Mouse (Mus musculus): ENCODE results near the gene Kl. TPM values are rescaled to one million over a fixed set of nuclear protein-coding genes. Genes with fewer than 3 reads are reported as not detected.

Gene Kl
- polyA plus RNA-seq, 1 experiment: not detected

GRCm38 (mm10) chr5:150929406-150929805 lies 23.0 kb upstream of the Kl start:
- Histone ChIP-seq H3K4me3 (no peak overlapping the region), H3K4me2 (ENCODE audit: low read depth) (no peak overlapping the region)
- no peak for TF ChIP-seq TCF12 (IDR thresholded peaks at IDR 0.05; ENCODE audit: insufficient read depth, poor library complexity, severe bottlenecking)
- TF ChIP-seq SRF (IDR thresholded peaks at IDR 0.05; ENCODE audit: control insufficient read depth, insufficient read length, low read depth): no peak
- TF ChIP-seq POLR2AphosphoS2 (IDR thresholded peaks at IDR 0.05; ENCODE audit: insufficient read length, low read depth): no peak
- TF ChIP-seq MYOD1 (IDR thresholded peaks at IDR 0.05; ENCODE audit: control insufficient read depth in 1 of 3, insufficient read length in 2 of 3, low read depth in 2 of 3): no peak
- TF ChIP-seq E2F4 (IDR thresholded peaks at IDR 0.05; ENCODE audit: insufficient read depth): no peak
- no peak for TF ChIP-seq MYOG (IDR thresholded peaks at IDR 0.05; ENCODE audit: control insufficient read depth in 1 of 3, insufficient read depth in 1 of 3, insufficient read length in 2 of 3, low read depth in 2 of 3)

GRCm38 (mm10) chr5:150932596-150932995 lies 19.8 kb upstream of the Kl start:
- Histone ChIP-seq H3K79me2 (ENCODE audit: control insufficient read depth, insufficient read depth) (no peaks in the 10 kb centered on the region), H3K4me3 (no peak overlapping the region), H3ac (ENCODE audit: control insufficient read depth, insufficient read length) (no peak overlapping the region), H3K4me2 (ENCODE audit: low read depth) (peak overlapping the region; percentile 18), H3K27me3 (ENCODE audit: control insufficient read depth, insufficient read depth, insufficient read length) (no peaks in the 10 kb centered on the region), H3K36me3 (ENCODE audit: control insufficient read depth, insufficient read depth) (no peaks in the 10 kb centered on the region)
- TF ChIP-seq TCF12 (IDR thresholded peaks at IDR 0.05; ENCODE audit: insufficient read depth, poor library complexity, severe bottlenecking) (no peak), CEBPB (IDR thresholded peaks at IDR 0.05; ENCODE audit: insufficient read depth, poor library complexity, severe bottlenecking) (no peak), USF1 (IDR thresholded peaks at IDR 0.05; ENCODE audit: low read depth) (no peak)

More at GRCm38 (mm10) chr5:150929406-150929805, 23.0 kb upstream of the Kl start:
- Histone ChIP-seq H3ac (ENCODE audit: control insufficient read depth, insufficient read length) (no peak overlapping the region), H3K27me3 (ENCODE audit: control insufficient read depth, insufficient read depth, insufficient read length) (no peaks in the 10 kb centered on the region), H3K36me3 (ENCODE audit: control insufficient read depth, insufficient read depth) (no peaks in the 10 kb centered on the region), H3K79me2 (ENCODE audit: control insufficient read depth, insufficient read depth) (no peaks in the 10 kb centered on the region)

GRCm38 (mm10) chr5:150936213-150936612 lies 16.2 kb upstream of the Kl start:
- Histone ChIP-seq H3K4me3 (no peak overlapping the region), H3K27me3 (ENCODE audit: control insufficient read depth, insufficient read depth, insufficient read length) (no peaks in the 10 kb centered on the region)

GRCm38 (mm10) chr5:150936807-150937206 lies 15.6 kb upstream of the Kl start:
- no peak overlapping the region for H3K4me3 ChIP-seq
- H3K79me2 ChIP-seq (ENCODE audit: control insufficient read depth, insufficient read depth): no peaks in the 10 kb centered on the region
- no peak overlapping the region for H3ac ChIP-seq (ENCODE audit: control insufficient read depth, insufficient read length)
- no peaks in the 10 kb centered on the region for H3K36me3 ChIP-seq (ENCODE audit: control insufficient read depth, insufficient read depth)
- no peaks in the 10 kb centered on the region for H3K27me3 ChIP-seq (ENCODE audit: control insufficient read depth, insufficient read depth, insufficient read length)
- no peak for TF ChIP-seq TCF12 (IDR thresholded peaks at IDR 0.05; ENCODE audit: insufficient read depth, poor library complexity, severe bottlenecking)
- no peak for TF ChIP-seq CEBPB (IDR thresholded peaks at IDR 0.05; ENCODE audit: insufficient read depth, poor library complexity, severe bottlenecking)
- no peak for TF ChIP-seq POLR2A (IDR thresholded peaks at IDR 0.05; ENCODE audit: insufficient read length, low read depth)
- TF ChIP-seq SRF (IDR thresholded peaks at IDR 0.05; ENCODE audit: control insufficient read depth, insufficient read length, low read depth): no peak
- no peak for TF ChIP-seq REST (IDR thresholded peaks at IDR 0.05; ENCODE audit: insufficient read depth, insufficient read length)
- TF ChIP-seq USF1 (IDR thresholded peaks at IDR 0.05; ENCODE audit: low read depth): no peak
- TF ChIP-seq MYOG (IDR thresholded peaks at IDR 0.05; ENCODE audit: control insufficient read depth in 1 of 3, insufficient read depth in 1 of 3, insufficient read length in 2 of 3, low read depth in 2 of 3): no peak
- TF ChIP-seq E2F4 (IDR thresholded peaks at IDR 0.05; ENCODE audit: insufficient read depth): no peak
- TF ChIP-seq MAX (IDR thresholded peaks at IDR 0.05; ENCODE audit: low read depth): no peak
- TF ChIP-seq TCF3 (IDR thresholded peaks at IDR 0.05; ENCODE audit: insufficient read length, low read depth): no peak
- no peak for TF ChIP-seq MYOD1 (IDR thresholded peaks at IDR 0.05; ENCODE audit: control insufficient read depth in 1 of 3, insufficient read length in 2 of 3, low read depth in 2 of 3)
- no peak for TF ChIP-seq POLR2AphosphoS2 (IDR thresholded peaks at IDR 0.05; ENCODE audit: insufficient read length, low read depth)
- H3K4me2 ChIP-seq (ENCODE audit: low read depth): no peak overlapping the region

More at GRCm38 (mm10) chr5:150936213-150936612, 16.2 kb upstream of the Kl start:
- H3K79me2 ChIP-seq (ENCODE audit: control insufficient read depth, insufficient read depth): no peaks in the 10 kb centered on the region
- no peak overlapping the region for H3ac ChIP-seq (ENCODE audit: control insufficient read depth, insufficient read length)
- no peak overlapping the region for H3K4me2 ChIP-seq (ENCODE audit: low read depth)
- no peak for TF ChIP-seq TCF12 (IDR thresholded peaks at IDR 0.05; ENCODE audit: insufficient read depth, poor library complexity, severe bottlenecking)
- no peak for TF ChIP-seq MAX (IDR thresholded peaks at IDR 0.05; ENCODE audit: low read depth)
- no peak for TF ChIP-seq CEBPB (IDR thresholded peaks at IDR 0.05; ENCODE audit: insufficient read depth, poor library complexity, severe bottlenecking)
- TF ChIP-seq E2F4 (IDR thresholded peaks at IDR 0.05; ENCODE audit: insufficient read depth): no peak
- TF ChIP-seq MYOD1 (IDR thresholded peaks at IDR 0.05; ENCODE audit: control insufficient read depth in 1 of 3, insufficient read length in 2 of 3, low read depth in 2 of 3): no peak
- no peak for TF ChIP-seq POLR2A (IDR thresholded peaks at IDR 0.05; ENCODE audit: insufficient read length, low read depth)
- no peak for TF ChIP-seq USF1 (IDR thresholded peaks at IDR 0.05; ENCODE audit: low read depth)
- TF ChIP-seq SRF (IDR thresholded peaks at IDR 0.05; ENCODE audit: control insufficient read depth, insufficient read length, low read depth): no peak
- TF ChIP-seq REST (IDR thresholded peaks at IDR 0.05; ENCODE audit: insufficient read depth, insufficient read length): no peak
- no peak for TF ChIP-seq MYOG (IDR thresholded peaks at IDR 0.05; ENCODE audit: control insufficient read depth in 1 of 3, insufficient read depth in 1 of 3, insufficient read length in 2 of 3, low read depth in 2 of 3)
- H3K36me3 ChIP-seq (ENCODE audit: control insufficient read depth, insufficient read depth): no peaks in the 10 kb centered on the region

- Histone ChIP-seq H3K79me2 (ENCODE audit: control insufficient read depth, insufficient read depth) (no peaks in the 10 kb centered on the region), H3K27me3 (ENCODE audit: control insufficient read depth, insufficient read depth, insufficient read length) (no peaks in the 10 kb centered on the region), H3K4me3 (no peak overlapping the region), H3K36me3 (ENCODE audit: control insufficient read depth, insufficient read depth) (no peaks in the 10 kb centered on the region), H3ac (ENCODE audit: control insufficient read depth, insufficient read length) (no peak overlapping the region), H3K4me2 (ENCODE audit: low read depth) (no peak overlapping the region)
- TF ChIP-seq POLR2AphosphoS2 (IDR thresholded peaks at IDR 0.05; ENCODE audit: insufficient read length, low read depth): no peak
- no peak for TF ChIP-seq TCF12 (IDR thresholded peaks at IDR 0.05; ENCODE audit: insufficient read depth, poor library complexity, severe bottlenecking)
- TF ChIP-seq REST (IDR thresholded peaks at IDR 0.05; ENCODE audit: insufficient read depth, insufficient read length): no peak
- no peak for TF ChIP-seq CEBPB (IDR thresholded peaks at IDR 0.05; ENCODE audit: insufficient read depth, poor library complexity, severe bottlenecking)
- TF ChIP-seq TCF3 (IDR thresholded peaks at IDR 0.05; ENCODE audit: insufficient read length, low read depth): no peak
- no peak for TF ChIP-seq E2F4 (IDR thresholded peaks at IDR 0.05; ENCODE audit: insufficient read depth)
Measured at GRCm38 (mm10) chr5:150937501-150937900, 14.9 kb upstream of the Kl start.
